Mouse (Mus musculus): Measurements from ENCODE around the gene Zdhhc8. TPM values are rescaled to one million over a fixed set of nuclear protein-coding genes. Genes with fewer than 3 reads are reported as not detected.

Gene Zdhhc8
- polyA plus RNA-seq (2015; fragmentation: Nextera tagmentation; extraction: Ambion mirVana), result 13.9 and 18.1 TPM in 2 replicates

- H3K27ac ChIP-seq, result peak within 1 kb of the TSS; percentile 91
- peak within 1 kb of the TSS; percentile 90 for H3K4me2 ChIP-seq
- H3K9ac ChIP-seq, result peak within 1 kb of the TSS; percentile 89
- under 1% methylated on average over 76 of the region's 79 CpGs for WGBS
- no peaks in the 10 kb centered on the region for H3K27me3 ChIP-seq
- H3K36me3 ChIP-seq, result peaks cover 20% of the 10 kb centered on the region
- peak within 1 kb of the TSS; percentile 84 for H3K4me3 ChIP-seq
- H3K4me1 ChIP-seq, result peaks cover 36% of the 10 kb centered on the region
- no peaks in the 10 kb centered on the region for H3K9me3 ChIP-seq
- ATAC-seq (ENCODE audit: insufficient number of reproducible peaks, insufficient read depth, low FRiP score, low TSS enrichment, low read depth), result peak; percentile 68; the same call in 1 of the 2 replicates
These were observed at the start of gene Zdhhc8 for GRCm38 (mm10) chr16:18234671-18235388. TSS of gene Zdhhc8 (minus strand) at chr16:18235136.

GRCm38 (mm10) chr16:18275166-18275565 is 40.2 kb upstream of the Zdhhc8 start:
- Histone ChIP-seq H3K27ac (no peak overlapping the region), H3K9me3 (no peaks in the 10 kb centered on the region), H3K9ac (no peak overlapping the region), H3K4me2 (no peak overlapping the region), H3K4me1 (no peaks in the 10 kb centered on the region), H3K36me3 (peaks cover 91% of the 10 kb centered on the region), H3K27me3 (no peaks in the 10 kb centered on the region), H3K4me3 (no peak overlapping the region)
- 70% methylated on average over 2 of the region's 2 CpGs for WGBS
- no peak for ATAC-seq (ENCODE audit: insufficient number of reproducible peaks, insufficient read depth, low FRiP score, low TSS enrichment, low read depth)

GRCm38 (mm10) chr16:18268182-18268581 is 33.2 kb upstream of the Zdhhc8 start:
- Histone ChIP-seq H3K27me3 (no peaks in the 10 kb centered on the region), H3K4me2 (no peak overlapping the region), H3K9me3 (no peaks in the 10 kb centered on the region), H3K27ac (no peak overlapping the region), H3K4me1 (no peaks in the 10 kb centered on the region), H3K9ac (no peak overlapping the region), H3K36me3 (peaks cover 90% of the 10 kb centered on the region), H3K4me3 (no peak overlapping the region)
- 89% methylated on average over 5 of the region's 5 CpGs for WGBS
- ATAC-seq (ENCODE audit: insufficient number of reproducible peaks, insufficient read depth, low FRiP score, low TSS enrichment, low read depth), result no peak

- H3K27ac ChIP-seq, result no peak overlapping the region
- 89% methylated on average over 2 of the region's 2 CpGs for whole genome bisulfite sequencing
- H3K4me3 ChIP-seq, result no peak overlapping the region
- no peak overlapping the region for H3K4me2 ChIP-seq
- no peaks in the 10 kb centered on the region for H3K9me3 ChIP-seq
- no peak overlapping the region for H3K9ac ChIP-seq
- no peaks in the 10 kb centered on the region for H3K4me1 ChIP-seq
- peaks cover 90% of the 10 kb centered on the region for H3K36me3 ChIP-seq
- ATAC-seq (ENCODE audit: insufficient number of reproducible peaks, insufficient read depth, low FRiP score, low TSS enrichment, low read depth), result no peak
- H3K27me3 ChIP-seq, result no peaks in the 10 kb centered on the region
These were observed 30.1 kb upstream of the Zdhhc8 start for GRCm38 (mm10) chr16:18265024-18265423.

GRCm38 (mm10) chr16:18258221-18258620 is 23.3 kb upstream of the Zdhhc8 start, which contains the start of gene Gm49776:
TSS of gene Gm49776 (minus strand) at chr16:18258321.
- 97% methylated on average over 2 of the region's 2 CpGs for WGBS
- no peak within 1 kb of the TSS for H3K27ac ChIP-seq
- ATAC-seq (ENCODE audit: insufficient number of reproducible peaks, insufficient read depth, low FRiP score, low TSS enrichment, low read depth), result no peak
- H3K4me2 ChIP-seq, result no peak within 1 kb of the TSS
- H3K27me3 ChIP-seq, result no peaks in the 10 kb centered on the region
- H3K36me3 ChIP-seq, result peaks cover 94% of the 10 kb centered on the region
- no peaks in the 10 kb centered on the region for H3K4me1 ChIP-seq
- no peak within 1 kb of the TSS for H3K9ac ChIP-seq
- H3K4me3 ChIP-seq, result no peak within 1 kb of the TSS
- no peaks in the 10 kb centered on the region for H3K9me3 ChIP-seq

- WGBS, result 89% methylated on average over 1 of the region's 1 CpGs
- ATAC-seq (ENCODE audit: insufficient number of reproducible peaks, insufficient read depth, low FRiP score, low TSS enrichment, low read depth), result no peak
These were observed 18.9 kb upstream of the Zdhhc8 start for GRCm38 (mm10) chr16:18253866-18254265.

GRCm38 (mm10) chr16:18252736-18253135 is 17.8 kb upstream of the Zdhhc8 start:
- H3K36me3 ChIP-seq, result peaks cover 69% of the 10 kb centered on the region
- no peak overlapping the region for H3K27ac ChIP-seq
- H3K9ac ChIP-seq, result no peak overlapping the region
- no peak for ATAC-seq (ENCODE audit: insufficient number of reproducible peaks, insufficient read depth, low FRiP score, low TSS enrichment, low read depth)
- H3K4me1 ChIP-seq, result peaks cover 24% of the 10 kb centered on the region
- H3K4me3 ChIP-seq, result no peak overlapping the region
- no peaks in the 10 kb centered on the region for H3K9me3 ChIP-seq
- no peaks in the 10 kb centered on the region for H3K27me3 ChIP-seq
- 84% methylated on average over 6 of the region's 6 CpGs for WGBS
- no peak overlapping the region for H3K4me2 ChIP-seq

More at GRCm38 (mm10) chr16:18253866-18254265, 18.9 kb upstream of the Zdhhc8 start:
- no peak overlapping the region for H3K4me3 ChIP-seq
- no peak overlapping the region for H3K27ac ChIP-seq
- H3K9ac ChIP-seq, result no peak overlapping the region
- H3K9me3 ChIP-seq, result no peaks in the 10 kb centered on the region
- peaks cover 24% of the 10 kb centered on the region for H3K4me1 ChIP-seq
- H3K27me3 ChIP-seq, result no peaks in the 10 kb centered on the region
- H3K36me3 ChIP-seq, result peaks cover 78% of the 10 kb centered on the region
- no peak overlapping the region for H3K4me2 ChIP-seq

GRCm38 (mm10) chr16:18250828-18251790 is 16.2 kb upstream of the Zdhhc8 start:
- Histone ChIP-seq H3K4me2 (peak overlapping the region; percentile 96), H3K9ac (peak overlapping the region; percentile 95), H3K9me3 (no peaks in the 10 kb centered on the region), H3K4me1 (peaks cover 39% of the 10 kb centered on the region), H3K27me3 (no peaks in the 10 kb centered on the region), H3K4me3 (peak overlapping the region; percentile 15), H3K27ac (no peak overlapping the region), H3K36me3 (peaks cover 63% of the 10 kb centered on the region)
- 74% methylated on average over 10 of the region's 10 CpGs for WGBS
- ATAC-seq (ENCODE audit: insufficient number of reproducible peaks, insufficient read depth, low FRiP score, low TSS enrichment, low read depth), result no peak

- peak overlapping the region; percentile 95 for H3K4me3 ChIP-seq
- no peak overlapping the region for H3K27ac ChIP-seq
- WGBS, result 68% methylated on average over 4 of the region's 4 CpGs
- H3K36me3 ChIP-seq, result peaks cover 64% of the 10 kb centered on the region
- peak overlapping the region; percentile 96 for H3K4me2 ChIP-seq
- peak overlapping the region; percentile 95 for H3K9ac ChIP-seq
- ATAC-seq (ENCODE audit: insufficient number of reproducible peaks, insufficient read depth, low FRiP score, low TSS enrichment, low read depth), result no peak
- peaks cover 39% of the 10 kb centered on the region for H3K4me1 ChIP-seq
- H3K9me3 ChIP-seq, result no peaks in the 10 kb centered on the region
- H3K27me3 ChIP-seq, result no peaks in the 10 kb centered on the region
These were observed 15.3 kb upstream of the Zdhhc8 start for GRCm38 (mm10) chr16:18250231-18250630.

- H3K4me1 ChIP-seq, result peaks cover 39% of the 10 kb centered on the region
- 6% methylated on average over 27 of the region's 27 CpGs for WGBS
- H3K4me2 ChIP-seq, result peak overlapping the region; percentile 96
- no peaks in the 10 kb centered on the region for H3K9me3 ChIP-seq
- peak overlapping the region; percentile 94 for H3K27ac ChIP-seq
- no peaks in the 10 kb centered on the region for H3K27me3 ChIP-seq
- peak overlapping the region; percentile 95 for H3K9ac ChIP-seq
- H3K36me3 ChIP-seq, result peaks cover 65% of the 10 kb centered on the region
- ATAC-seq (ENCODE audit: insufficient number of reproducible peaks, insufficient read depth, low FRiP score, low TSS enrichment, low read depth), result peak; percentile 29
- peak overlapping the region; percentile 95 for H3K4me3 ChIP-seq
These were observed 14.5 kb upstream of the Zdhhc8 start for GRCm38 (mm10) chr16:18249364-18249967.

All from embryonic facial prominence, embryonic 13.5 days (tissue).